Mouse (Mus musculus): Measurements from ENCODE around the gene Gja1.

- TF ChIP-seq CTCF (IDR thresholded peaks at IDR 0.05) (no peak), EP300 (IDR thresholded peaks at IDR 0.05) (no peak)
Measured at GRCm38 (mm10) chr10:56426369-56426768, 49.2 kb downstream of the Gja1 start.
